Mouse (Mus musculus) frontal cortex, postnatal 36 days (tissue): Measurements from ENCODE around the gene Vegfb.

ENCODE experiments used
- DNase-seq, 2 experiments: peaks; one replicate each; pipeline ENCODE4 v3.0.0; 2022; ENCODE audit warnings: low spot score in 2 of 2

The Vegfb gene

GRCm38 (mm10) chr19:6972247-6972917 lies 15.1 kb downstream of the Vegfb start:
- DNase-seq: no peak

GRCm38 (mm10) chr19:6971644-6972043 lies 15.8 kb downstream of the Vegfb start:
- DNase-seq: no peak

GRCm38 (mm10) chr19:6970460-6971085 lies 16.9 kb downstream of the Vegfb start:
- DNase-seq: no peak

- no peak for DNase-seq
Measured at GRCm38 (mm10) chr19:6969665-6970381, 17.6 kb downstream of the Vegfb start.

GRCm38 (mm10) chr19:6969291-6969664 lies 18.2 kb downstream of the Vegfb start:
- DNase-seq: no peak

- DNase-seq: no peak
Measured at GRCm38 (mm10) chr19:6968491-6969271, 18.8 kb downstream of the Vegfb start.

- DNase-seq: no peak
Measured at GRCm38 (mm10) chr19:6956461-6956860, 31.0 kb downstream of the Vegfb start.

GRCm38 (mm10) chr19:6955424-6955823 lies 32.0 kb downstream of the Vegfb start:
- no peak for DNase-seq

GRCm38 (mm10) chr19:6954046-6954445 lies 33.4 kb downstream of the Vegfb start:
- DNase-seq: no peak

- DNase-seq: no peak
Measured at GRCm38 (mm10) chr19:6952712-6953037, 34.8 kb downstream of the Vegfb start.

GRCm38 (mm10) chr19:6951994-6952711 lies 35.3 kb downstream of the Vegfb start:
- peak in 1 of 2 experiments; percentile 75 for DNase-seq

- peak; percentile 94 to 96 for DNase-seq
Measured at GRCm38 (mm10) chr19:6951381-6951968, 36.0 kb downstream of the Vegfb start.

- DNase-seq: peak; percentile 70 to 78
Measured at GRCm38 (mm10) chr19:6950613-6951153, 36.8 kb downstream of the Vegfb start.

- no peak for DNase-seq
Measured at GRCm38 (mm10) chr19:6949951-6950350, 37.5 kb downstream of the Vegfb start.

- no peak for DNase-seq
Measured at GRCm38 (mm10) chr19:6949532-6949931, 37.9 kb downstream of the Vegfb start.

- no peak for DNase-seq
Measured at GRCm38 (mm10) chr19:6948186-6948585, 39.3 kb downstream of the Vegfb start.

GRCm38 (mm10) chr19:6947742-6948141 lies 39.7 kb downstream of the Vegfb start:
- no peak for DNase-seq

GRCm38 (mm10) chr19:6943709-6944108 lies 43.7 kb downstream of the Vegfb start:
- DNase-seq: no peak

- DNase-seq: no peak
Measured at GRCm38 (mm10) chr19:6942764-6943163, 44.7 kb downstream of the Vegfb start.

GRCm38 (mm10) chr19:6942249-6942691 lies 45.2 kb downstream of the Vegfb start, which contains the start of gene Gpr137:
TSS of gene Gpr137 (minus strand) at chr19:6942480.
- peak; percentile 90 to 95 for DNase-seq
